Mouse (Mus musculus): Measurements from ENCODE around the gene Arglu1.

Gene Arglu1

GRCm38 (mm10) chr8:8621236-8621917 lies 68.9 kb downstream of the Arglu1 start:
- no peak for DNase-seq (ENCODE audit: low spot score)

GRCm38 (mm10) chr8:8620536-8620935 lies 69.8 kb downstream of the Arglu1 start:
- no peak for DNase-seq (ENCODE audit: low spot score)

- DNase-seq (ENCODE audit: low spot score), result no peak
These were observed 70.8 kb downstream of the Arglu1 start for GRCm38 (mm10) chr8:8619221-8620194.

Data from adipocyte (in vitro differentiated cells).